Mouse (Mus musculus) lung, embryonic 14.5 days (tissue): ENCODE measurements around the gene Kif5a. TPM values are rescaled to one million over a fixed set of nuclear protein-coding genes. Genes with fewer than 3 reads are reported as not detected.
"Not testable (repeated sequence)": the region's sequence is repeated elsewhere in the genome, so short reads cannot be mapped to it uniquely, and the experiment has no call there.

Source experiments
- ATAC-seq: fragments of 200-750 bp; cut with Nextera tagmentation; 2 replicates; pipeline ENCODE4 v1.8.0; 2017; ENCODE audit warnings: mild to moderate bottlenecking, moderate TSS enrichment, moderate library complexity; ENCODE audit not compliant: insufficient read depth
- DNase-seq: peaks from one replicate; pipeline ENCODE4 v3.0.0-alpha.2; 2015
- H3K27ac ChIP-seq: fragments of 300-500 bp; sonication (generic); 2 replicates; pipeline ENCODE4 v1.5.1; 2014; ENCODE audit warnings: low read depth, mild to moderate bottlenecking, moderate library complexity
- H3K27me3 ChIP-seq: fragments of 300-500 bp; sonication (generic); 2 replicates; pipeline ENCODE4 v1.6.1; 2014; ENCODE audit warnings: low read length, control low read depth; ENCODE audit not compliant: insufficient read depth
- H3K36me3 ChIP-seq: fragments of 300-500 bp; sonication (generic); 2 replicates; pipeline ENCODE4 v1.6.1; 2014; ENCODE audit warnings: control low read depth; ENCODE audit not compliant: insufficient read depth
- H3K4me1 ChIP-seq: fragments of 300-500 bp; sonication (generic); 2 replicates; pipeline ENCODE4 v1.6.1; 2014; ENCODE audit warnings: antibody characterized with exemption, control low read depth; ENCODE audit not compliant: insufficient read depth
- H3K4me2 ChIP-seq: fragments of 300-500 bp; sonication (generic); 2 replicates; pipeline ENCODE4 v1.6.1; 2014; ENCODE audit warnings: mild to moderate bottlenecking
- H3K4me3 ChIP-seq: fragments of 300-500 bp; sonication (generic); 2 replicates; pipeline ENCODE4 v1.5.1; 2014; ENCODE audit warnings: low read depth, low read length
- H3K9ac ChIP-seq: fragments of 300-500 bp; sonication (generic); 2 replicates; pipeline ENCODE4 v1.6.1; 2014
- H3K9me3 ChIP-seq: fragments of 300-500 bp; sonication (generic); 2 replicates; pipeline ENCODE4 v1.6.1; 2016; ENCODE audit warnings: low read depth, low read length, control low read depth
- CTCF ChIP-seq: IDR thresholded peaks from 2 replicates; pipeline ENCODE4 v1.5.1; 2016; ENCODE audit warnings: antibody characterized with exemption, low read depth
- WGBS: fragments of 180-500 bp; shearing (Covaris S2); extraction: QIAGEN DNeasy Blood & Tissue Kit; methylation state at CpG from one replicate; pipeline ENCODE4 v1.1.7; 2014; 5-methylcytosine and 5-hydroxymethylcytosine counted together
- polyA plus RNA-seq: library from polyadenylated mRNA; unstranded; fragments of >200 nt; fragmentation: Nextera tagmentation; extraction: Ambion mirVana; gene quantifications from 2 replicates; pipeline ENCODE4 v1.2.1, GENCODE M21; 2014

Kif5a gene
- 0.64 and 1.0 TPM in 2 replicates for polyA plus RNA-seq

- H3K27me3 ChIP-seq: peaks cover 20% of the 10 kb centered on the region
- WGBS: 1% methylated on average over 53 of the region's 53 CpGs
- H3K9ac ChIP-seq: peak within 1 kb of the TSS; percentile 48; the same call in 1 of the 2 replicates
- H3K36me3 ChIP-seq: 0 out of 2 replicates have a peak, but pooled peaks cover 3% of the 10 kb centered on the region
- no peaks in the 10 kb centered on the region for H3K9me3 ChIP-seq
- peak within 1 kb of the TSS; percentile 40 for H3K4me3 ChIP-seq
- peaks cover 7% of the 10 kb centered on the region for H3K4me1 ChIP-seq
- TF ChIP-seq CTCF: no peak
- DNase-seq: peak; percentile 36
- peak within 1 kb of the TSS; percentile 84 for H3K4me2 ChIP-seq
- ATAC-seq: no peak
- no peak within 1 kb of the TSS for H3K27ac ChIP-seq
Measured at GRCm38 (mm10) chr10:127262548-127263398, at the start of gene Kif5a. TSS of gene Kif5a (minus strand) at chr10:127263348.

GRCm38 (mm10) chr10:127312858-127313257 lies 49.7 kb upstream of the Kif5a start:
- Histone ChIP-seq H3K27ac (no peak overlapping the region), H3K4me3 (no peak overlapping the region), H3K36me3 (peaks cover 18% of the 10 kb centered on the region), H3K9me3 (no peaks in the 10 kb centered on the region), H3K9ac (no peak overlapping the region), H3K27me3 (no peaks in the 10 kb centered on the region), H3K4me1 (no peaks in the 10 kb centered on the region), H3K4me2 (no peak overlapping the region)
- no peak for TF ChIP-seq CTCF
- ATAC-seq (no peak), DNase-seq (no peak)
- WGBS: 58% methylated on average over 4 of the region's 4 CpGs

- peak; percentile 92 for TF ChIP-seq CTCF
- Histone ChIP-seq H3K27ac (peak overlapping the region; percentile 84), H3K27me3 (no peaks in the 10 kb centered on the region), H3K4me2 (peak overlapping the region; percentile 67), H3K4me1 (no peaks in the 10 kb centered on the region), H3K9me3 (no peaks in the 10 kb centered on the region), H3K9ac (peak overlapping the region; percentile 76), H3K36me3 (peaks cover 23% of the 10 kb centered on the region), H3K4me3 (peak overlapping the region; percentile 77)
- under 1% methylated on average over 4 of the region's 4 CpGs for WGBS
- DNase-seq (peak; percentile 97), ATAC-seq (peak; percentile 71)
Measured at GRCm38 (mm10) chr10:127312356-127312676, 49.2 kb upstream of the Kif5a start.

GRCm38 (mm10) chr10:127311476-127312355 lies 48.6 kb upstream of the Kif5a start, which contains the start of gene Mars:
TSS of gene Mars (minus strand) at chr10:127311786.
- H3K9me3 ChIP-seq: no peaks in the 10 kb centered on the region
- peak within 1 kb of the TSS; percentile 84 for H3K27ac ChIP-seq
- under 1% methylated on average over 65 of the region's 65 CpGs for WGBS
- H3K4me1 ChIP-seq: no peaks in the 10 kb centered on the region
- no peaks in the 10 kb centered on the region for H3K27me3 ChIP-seq
- peak; percentile 98 for ATAC-seq
- H3K36me3 ChIP-seq: peaks cover 29% of the 10 kb centered on the region
- peak within 1 kb of the TSS; percentile 67 for H3K4me2 ChIP-seq
- H3K4me3 ChIP-seq: peak within 1 kb of the TSS; percentile 77
- DNase-seq: peak; percentile 98
- peak within 1 kb of the TSS; percentile 76 for H3K9ac ChIP-seq
- TF ChIP-seq CTCF: no peak

- DNase-seq: peak; percentile 64
- Histone ChIP-seq H3K27me3 (no peaks in the 10 kb centered on the region), H3K4me1 (no peaks in the 10 kb centered on the region), H3K4me3 (peak overlapping the region; percentile 77), H3K36me3 (peaks cover 39% of the 10 kb centered on the region), H3K9me3 (no peaks in the 10 kb centered on the region), H3K9ac (peak overlapping the region; percentile 76), H3K4me2 (peak overlapping the region; percentile 67), H3K27ac (peak overlapping the region; percentile 67; the same call in 1 of the 2 replicates)
- WGBS: 30% methylated on average over 23 of the region's 23 CpGs
- no peak for TF ChIP-seq CTCF
- ATAC-seq: peak; percentile 48
Measured at GRCm38 (mm10) chr10:127310523-127311475, 47.7 kb upstream of the Kif5a start.

- not testable (repeated sequence) for DNase-seq, H3K4me2 ChIP-seq, H3K4me3 ChIP-seq, ATAC-seq, H3K27me3 ChIP-seq, H3K27ac ChIP-seq, H3K9ac ChIP-seq, H3K9me3 ChIP-seq, H3K4me1 ChIP-seq
- 75% methylated on average over 3 of the region's 3 CpGs for WGBS
- peaks cover 55% of the 10 kb centered on the region for H3K36me3 ChIP-seq
Measured at GRCm38 (mm10) chr10:127309167-127309566, 46.0 kb upstream of the Kif5a start.
